Mouse (Mus musculus): ENCODE measurements around the gene Psmg3. TPM values are rescaled to one million over a fixed set of nuclear protein-coding genes. Genes with fewer than 3 reads are reported as not detected.

Gene Psmg3
- total and polyA plus RNA-seq, 2 experiments from 2014 or later: 20.4 to 61.0 TPM

GRCm38 (mm10) chr5:139819538-139820181, 7.0 kb downstream of the Psmg3 start, which contains the start of gene Tmem184a:
Gene Tmem184a (minus strand): TSS chr5:139819917.
- H3K9ac ChIP-seq (replicated peaks; ENCODE audit: low read length, poor library complexity, severe bottlenecking): no peak within 1 kb of the TSS
- no peak within 1 kb of the TSS for H3K4me3 ChIP-seq (ENCODE audit: low read depth, low read length)
- peaks cover 25% of the 10 kb centered on the region for H3K36me3 ChIP-seq (ENCODE audit: insufficient read depth, low read length)
- ATAC-seq (ENCODE audit: low FRiP score) (no peak), DNase-seq (ENCODE audit: low spot score) (no peak)
- WGBS: 86% methylated on average over 9 of the region's 9 CpGs
- no peaks in the 10 kb centered on the region for H3K9me3 ChIP-seq (ENCODE audit: low read length)
- H3K4me1 ChIP-seq (ENCODE audit: insufficient read depth, low read length): no peaks in the 10 kb centered on the region
- TF ChIP-seq CTCF (IDR thresholded peaks at IDR 0.05): no peak
- H3K4me2 ChIP-seq (ENCODE audit: low read depth, low read length, poor library complexity, severe bottlenecking): no peak within 1 kb of the TSS
- no peaks in the 10 kb centered on the region for H3K27me3 ChIP-seq (ENCODE audit: insufficient read depth, low read length)
- H3K27ac ChIP-seq (ENCODE audit: low read depth, low read length): no peak within 1 kb of the TSS

GRCm38 (mm10) chr5:139818801-139819200, 7.9 kb downstream of the Psmg3 start:
- TF ChIP-seq CTCF (IDR thresholded peaks at IDR 0.05): peak; percentile 70
- Histone ChIP-seq H3K4me2 (ENCODE audit: low read depth, low read length, poor library complexity, severe bottlenecking) (no peak overlapping the region), H3K27ac (ENCODE audit: low read depth, low read length) (no peak overlapping the region), H3K9ac (replicated peaks; ENCODE audit: low read length, poor library complexity, severe bottlenecking) (no peak overlapping the region), H3K36me3 (ENCODE audit: insufficient read depth, low read length) (peaks cover 25% of the 10 kb centered on the region), H3K4me1 (ENCODE audit: insufficient read depth, low read length) (no peaks in the 10 kb centered on the region), H3K27me3 (ENCODE audit: insufficient read depth, low read length) (peaks cover 3% of the 10 kb centered on the region; the same call in 1 of the 2 replicates), H3K4me3 (ENCODE audit: low read depth, low read length) (no peak overlapping the region), H3K9me3 (ENCODE audit: low read length) (no peaks in the 10 kb centered on the region)
- DNase-seq (ENCODE audit: low spot score) (peak; percentile 37), ATAC-seq (ENCODE audit: low FRiP score) (no peak)
- 49% methylated on average over 4 of the region's 4 CpGs for WGBS

- Histone ChIP-seq H3K4me2 (ENCODE audit: low read depth, low read length, poor library complexity, severe bottlenecking) (no peak overlapping the region), H3K4me3 (ENCODE audit: low read depth, low read length) (no peak overlapping the region), H3K9me3 (ENCODE audit: low read length) (no peaks in the 10 kb centered on the region), H3K36me3 (ENCODE audit: insufficient read depth, low read length) (peaks cover 19% of the 10 kb centered on the region), H3K27me3 (ENCODE audit: insufficient read depth, low read length) (peaks cover 6% of the 10 kb centered on the region; the same call in 1 of the 2 replicates), H3K27ac (ENCODE audit: low read depth, low read length) (no peak overlapping the region), H3K9ac (replicated peaks; ENCODE audit: low read length, poor library complexity, severe bottlenecking) (no peak overlapping the region), H3K4me1 (ENCODE audit: insufficient read depth, low read length) (no peaks in the 10 kb centered on the region)
- no peak for TF ChIP-seq CTCF (IDR thresholded peaks at IDR 0.05)
- WGBS: 81% methylated on average over 3 of the region's 3 CpGs
- no peak for DNase-seq (ENCODE audit: low spot score)
- ATAC-seq (ENCODE audit: low FRiP score): no peak
Observed at GRCm38 (mm10) chr5:139818056-139818455, 8.6 kb downstream of the Psmg3 start.

DNA sequence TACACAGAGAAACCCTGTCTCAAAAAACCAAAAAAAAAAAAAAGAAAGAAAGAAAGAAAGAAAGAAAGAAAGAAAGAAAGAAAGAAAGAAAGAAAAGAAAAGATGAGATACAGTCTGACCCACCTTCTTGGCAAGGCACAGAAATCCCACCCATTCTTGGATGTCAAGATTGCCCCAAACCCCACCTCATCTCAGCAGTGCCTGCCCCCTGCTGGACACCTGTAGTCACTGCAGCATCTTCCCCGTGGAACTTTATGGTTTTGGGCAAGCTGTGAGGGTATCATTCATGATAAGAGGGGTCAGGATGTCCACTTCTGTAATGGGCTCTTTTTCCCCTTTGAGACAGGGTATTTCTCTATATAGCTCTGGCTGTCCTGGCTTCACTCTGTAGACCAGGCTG, 9.4 kb downstream of the Psmg3 start:
- no peaks in the 10 kb centered on the region for H3K4me1 ChIP-seq (ENCODE audit: insufficient read depth, low read length)
- H3K4me3 ChIP-seq (ENCODE audit: low read depth, low read length): no peak overlapping the region
- peaks cover 6% of the 10 kb centered on the region; the same call in 1 of the 2 replicates for H3K27me3 ChIP-seq (ENCODE audit: insufficient read depth, low read length)
- H3K9me3 ChIP-seq (ENCODE audit: low read length): no peaks in the 10 kb centered on the region
- H3K36me3 ChIP-seq (ENCODE audit: insufficient read depth, low read length): peaks cover 11% of the 10 kb centered on the region
- H3K27ac ChIP-seq (ENCODE audit: low read depth, low read length): no peak overlapping the region
- TF ChIP-seq CTCF (IDR thresholded peaks at IDR 0.05): peak; percentile 72
- no peak overlapping the region for H3K9ac ChIP-seq (replicated peaks; ENCODE audit: low read length, poor library complexity, severe bottlenecking)
- ATAC-seq (ENCODE audit: low FRiP score): no peak
- no peak overlapping the region for H3K4me2 ChIP-seq (ENCODE audit: low read depth, low read length, poor library complexity, severe bottlenecking)
- DNase-seq (ENCODE audit: low spot score): no peak
- 11% methylated on average over 1 of the region's 1 CpGs for WGBS

DNA sequence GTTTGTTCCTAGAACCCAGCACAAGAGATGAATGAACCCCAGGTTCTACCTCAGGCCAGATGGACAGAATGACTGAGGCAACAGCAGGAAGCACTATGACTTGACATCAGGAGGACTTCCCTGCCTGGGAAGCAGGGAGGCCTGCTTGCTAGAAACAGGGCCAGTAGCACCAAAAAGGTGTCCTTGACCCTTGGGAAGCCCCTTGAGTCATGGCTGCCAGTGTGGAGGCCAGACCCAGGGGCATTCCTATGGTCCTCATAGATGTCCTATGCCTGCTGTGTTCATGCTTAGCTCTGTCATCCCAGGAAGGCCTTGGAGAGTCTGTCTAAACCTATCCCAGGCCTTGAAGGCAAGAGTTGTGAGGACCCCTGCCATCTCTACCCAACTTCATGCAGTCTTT, 10.2 kb downstream of the Psmg3 start:
- no peak for TF ChIP-seq CTCF (IDR thresholded peaks at IDR 0.05)
- no peaks in the 10 kb centered on the region for H3K9me3 ChIP-seq (ENCODE audit: low read length)
- no peaks in the 10 kb centered on the region for H3K4me1 ChIP-seq (ENCODE audit: insufficient read depth, low read length)
- ATAC-seq (ENCODE audit: low FRiP score): no peak
- no peak overlapping the region for H3K4me3 ChIP-seq (ENCODE audit: low read depth, low read length)
- H3K9ac ChIP-seq (replicated peaks; ENCODE audit: low read length, poor library complexity, severe bottlenecking): no peak overlapping the region
- no peak overlapping the region for H3K27ac ChIP-seq (ENCODE audit: low read depth, low read length)
- H3K36me3 ChIP-seq (ENCODE audit: insufficient read depth, low read length): peaks cover 3% of the 10 kb centered on the region; the same call in 1 of the 2 replicates
- H3K4me2 ChIP-seq (ENCODE audit: low read depth, low read length, poor library complexity, severe bottlenecking): no peak overlapping the region
- peaks cover 6% of the 10 kb centered on the region; the same call in 1 of the 2 replicates for H3K27me3 ChIP-seq (ENCODE audit: insufficient read depth, low read length)
- DNase-seq (ENCODE audit: low spot score): no peak

- WGBS: 67% methylated on average over 6 of the region's 6 CpGs
Observed at GRCm38 (mm10) chr5:139815964-139816363, 10.7 kb downstream of the Psmg3 start.

More at GRCm38 (mm10) chr5:139815964-139816363, 10.7 kb downstream of the Psmg3 start:
- peaks cover 6% of the 10 kb centered on the region; the same call in 1 of the 2 replicates for H3K27me3 ChIP-seq (ENCODE audit: insufficient read depth, low read length)
- ATAC-seq (ENCODE audit: low FRiP score): no peak
- DNase-seq (ENCODE audit: low spot score): peak; percentile 15
- no peak overlapping the region for H3K4me2 ChIP-seq (ENCODE audit: low read depth, low read length, poor library complexity, severe bottlenecking)
- no peak overlapping the region for H3K4me3 ChIP-seq (ENCODE audit: low read depth, low read length)
- H3K27ac ChIP-seq (ENCODE audit: low read depth, low read length): no peak overlapping the region
- no peaks in the 10 kb centered on the region; the same call in 1 of the 2 replicates for H3K36me3 ChIP-seq (ENCODE audit: insufficient read depth, low read length)
- H3K9ac ChIP-seq (replicated peaks; ENCODE audit: low read length, poor library complexity, severe bottlenecking): no peak overlapping the region
- TF ChIP-seq CTCF (IDR thresholded peaks at IDR 0.05): no peak
- H3K4me1 ChIP-seq (ENCODE audit: insufficient read depth, low read length): no peaks in the 10 kb centered on the region
- no peaks in the 10 kb centered on the region for H3K9me3 ChIP-seq (ENCODE audit: low read length)

Data from midbrain, postnatal 0 days (tissue).